Mouse (Mus musculus): ENCODE data around the gene Snx9.

- TF ChIP-seq CTCF (IDR thresholded peaks at IDR 0.05; ENCODE audit: low read depth) (no peak), EP300 (IDR thresholded peaks at IDR 0.05; ENCODE audit: low read depth) (no peak)
These were observed 95.1 kb downstream of the Snx9 start for GRCm38 (mm10) chr17:5936276-5936675.

All from liver, embryonic 14.5 days (tissue).